Mouse (Mus musculus) embryo, embryonic 9.5 days (tissue): ENCODE data around the gene Apobec1.
"Not testable (repeated sequence)": the region's sequence is repeated elsewhere in the genome, so short reads cannot be mapped to it uniquely, and the experiment has no call there.

Source experiments
- DNase-seq: peaks from one replicate; pipeline ENCODE4 v3.0.0-alpha.2; 2017; ENCODE audit errors: extremely low spot score

Gene Apobec1

DNA sequence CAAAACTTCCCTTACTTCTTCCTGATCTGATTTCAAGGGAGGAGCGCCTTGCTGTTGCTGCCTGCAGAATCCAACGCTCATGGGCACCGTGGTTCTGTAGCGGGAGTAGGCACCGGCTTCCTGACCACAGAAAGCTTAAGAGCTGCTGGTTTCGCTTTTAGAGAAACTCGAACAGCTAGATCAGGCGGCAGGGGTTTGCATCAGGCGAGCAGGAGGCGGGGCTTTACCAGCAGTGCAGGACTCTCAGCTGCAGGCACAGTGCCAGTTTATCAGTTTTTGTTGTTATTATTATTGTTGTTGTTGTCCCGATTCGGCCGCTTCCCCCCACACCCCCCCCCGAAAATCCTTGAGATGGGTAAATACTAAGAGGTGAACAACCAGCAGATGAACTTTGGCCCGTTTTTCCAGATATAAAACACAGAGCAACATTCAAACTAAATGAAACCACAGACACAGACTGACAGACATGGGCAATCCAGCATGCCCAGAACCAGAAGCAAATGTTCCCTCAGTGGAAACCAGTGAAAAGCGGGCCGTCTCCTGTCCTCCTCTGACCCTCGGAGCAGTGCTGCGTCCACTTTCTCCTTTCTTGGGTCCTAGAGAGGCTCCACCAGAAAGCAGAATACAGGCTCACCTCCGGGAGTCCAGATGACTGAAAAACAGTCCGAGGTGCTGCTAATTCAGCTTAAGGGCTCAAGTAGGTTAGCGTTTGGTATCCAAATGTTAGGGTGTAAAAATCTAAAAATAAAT lies at the start of gene Apobec1:
Apobec1 (minus strand) TSS at position 203 of the 750 bp plus-strand sequence.
- DNase-seq = peak; percentile 51

DNA sequence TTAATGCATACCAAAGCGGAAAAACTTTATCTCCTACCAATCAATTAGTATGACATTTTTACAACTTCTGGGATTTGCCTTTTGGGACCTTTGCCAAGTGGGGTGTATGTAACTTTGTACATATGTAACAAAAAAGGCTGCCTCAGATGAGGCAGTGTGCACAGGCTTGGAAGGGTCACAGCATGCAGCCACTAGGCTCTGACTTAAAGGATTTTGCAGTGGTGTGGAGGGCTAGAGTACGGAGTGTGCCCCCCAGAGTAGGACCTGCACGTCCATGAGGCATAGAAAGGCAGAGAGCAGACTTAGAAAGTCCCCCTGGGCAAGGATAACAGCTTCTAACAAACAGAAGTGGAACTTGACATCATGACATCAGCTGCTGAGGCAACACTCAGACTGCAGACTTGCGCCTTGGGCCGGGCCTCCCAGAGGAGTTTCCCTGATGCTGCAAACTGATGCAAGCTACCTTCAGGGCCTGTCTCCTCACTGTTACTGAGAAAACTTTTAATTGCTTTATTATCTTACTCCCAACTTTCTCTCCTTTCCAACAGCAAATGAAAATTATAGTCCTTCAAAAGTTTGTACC lies 48.2 kb upstream of the Apobec1 start:
- no peak for DNase-seq

DNA sequence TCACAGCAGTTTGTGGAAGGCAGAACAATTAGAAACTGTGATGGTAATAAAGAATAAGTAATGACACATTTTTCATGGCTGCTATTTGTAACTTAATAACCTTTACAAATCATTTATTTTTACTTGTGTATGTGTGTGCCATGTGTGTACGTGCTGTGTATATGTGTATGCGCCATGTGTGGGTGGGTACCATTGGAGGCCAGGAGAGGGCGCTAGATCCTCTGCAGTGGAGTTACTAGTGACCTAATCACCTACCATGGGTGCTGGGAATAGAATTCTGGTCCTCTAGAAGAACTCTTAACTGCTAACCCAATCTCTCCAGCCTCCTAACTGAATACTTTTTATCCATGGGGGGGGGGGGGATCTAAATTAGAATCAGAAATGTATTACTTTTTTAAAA lies 47.7 kb upstream of the Apobec1 start:
- no peak for DNase-seq

DNA sequence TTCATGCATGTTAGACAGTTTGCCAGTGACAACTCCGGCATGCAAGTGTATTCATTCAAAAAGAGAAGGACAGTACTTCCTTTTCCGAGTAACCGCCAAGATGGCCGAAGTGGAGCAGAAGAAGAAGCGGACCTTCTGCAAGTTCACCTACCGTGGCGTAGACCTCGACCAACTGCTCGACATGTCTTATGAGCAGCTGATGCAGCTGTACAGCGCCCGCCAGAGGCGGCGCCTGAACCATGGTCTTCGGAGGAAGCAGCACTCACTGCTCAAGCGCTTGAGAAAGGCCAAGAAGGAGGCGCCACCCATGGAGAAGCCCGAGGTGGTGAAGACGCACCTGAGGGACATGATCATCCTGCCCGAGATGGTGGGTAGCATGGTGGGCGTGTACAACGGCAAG lies 42.0 kb upstream of the Apobec1 start:
- not testable (repeated sequence) for DNase-seq

DNA sequence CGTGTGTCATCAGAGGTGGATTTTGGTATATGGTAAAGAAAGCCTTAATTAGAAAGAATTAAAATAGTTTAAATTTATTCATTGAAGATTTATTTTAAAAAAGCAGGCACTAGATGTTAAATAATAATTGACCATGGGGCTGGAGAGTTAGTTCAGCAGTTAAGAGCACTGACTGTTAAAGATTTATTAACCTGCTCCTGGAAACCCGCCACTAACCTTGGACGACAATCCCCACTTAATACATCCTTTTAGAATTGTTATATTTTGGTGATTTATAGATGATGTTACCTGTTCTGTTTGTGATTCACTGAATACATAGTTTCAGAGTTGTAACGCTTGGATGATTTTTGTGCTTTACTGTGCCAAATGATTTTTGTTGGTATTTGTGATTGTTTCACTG lies 35.3 kb upstream of the Apobec1 start:
- DNase-seq = not testable (repeated sequence)

DNA sequence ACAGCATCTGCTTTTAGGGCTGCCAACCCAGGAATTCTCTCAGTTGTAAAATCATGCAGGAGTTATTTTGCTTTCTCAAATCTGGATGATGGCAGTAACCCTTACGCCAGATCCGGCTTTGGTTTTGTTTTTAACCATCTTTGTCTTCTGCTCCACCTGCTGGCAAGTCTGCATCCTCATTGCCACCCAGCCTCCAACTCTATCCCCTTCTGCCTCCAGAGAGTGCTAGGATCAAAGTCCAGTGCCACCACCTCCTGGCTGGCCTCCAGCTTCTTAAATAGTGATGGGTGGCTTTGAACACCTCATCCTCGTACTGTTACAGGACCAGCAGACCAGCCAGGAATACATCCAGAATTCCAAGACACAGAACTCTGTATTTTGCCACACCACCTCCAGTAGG lies 34.4 kb upstream of the Apobec1 start:
- DNase-seq = no peak

DNA sequence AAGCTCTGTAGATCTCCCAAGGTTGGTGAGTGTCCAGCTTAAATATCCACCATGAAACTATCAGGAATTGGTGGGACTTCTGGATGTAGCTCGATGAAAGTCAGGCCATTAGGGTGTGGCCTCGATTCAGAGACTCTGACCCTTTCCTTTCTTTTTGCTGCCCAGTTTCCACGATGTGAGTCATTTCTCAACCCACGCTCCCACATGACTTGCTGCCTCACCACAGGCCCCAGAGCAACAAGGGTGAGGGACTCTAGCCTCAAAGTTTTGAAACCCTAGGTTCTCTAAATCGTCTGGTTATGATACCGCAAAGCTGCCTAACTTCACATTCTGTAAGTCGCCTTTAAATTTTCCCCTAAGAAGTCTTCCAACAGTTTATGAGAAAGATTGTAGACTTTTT lies 33.1 kb upstream of the Apobec1 start:
- no peak for DNase-seq

DNA sequence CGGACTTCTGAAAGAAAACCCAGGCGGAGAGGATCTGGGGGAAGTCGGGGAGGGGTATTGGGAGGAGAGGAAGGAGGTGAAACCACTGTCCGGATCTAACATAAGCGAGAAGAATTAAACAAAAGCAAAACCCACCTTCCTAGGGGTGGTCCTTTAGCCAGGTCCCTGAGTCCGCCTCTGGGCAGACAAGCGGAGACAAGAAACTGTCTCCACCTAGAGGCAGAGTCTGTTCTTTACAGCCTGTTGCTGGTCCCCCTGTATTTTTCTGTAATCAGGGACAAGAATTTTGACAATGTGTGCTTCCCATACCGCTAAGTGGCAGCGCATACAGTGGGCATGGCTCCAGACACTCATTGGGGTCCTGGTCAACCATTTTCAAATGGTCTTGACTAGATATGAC lies 31.2 kb upstream of the Apobec1 start:
- DNase-seq = no peak

DNA sequence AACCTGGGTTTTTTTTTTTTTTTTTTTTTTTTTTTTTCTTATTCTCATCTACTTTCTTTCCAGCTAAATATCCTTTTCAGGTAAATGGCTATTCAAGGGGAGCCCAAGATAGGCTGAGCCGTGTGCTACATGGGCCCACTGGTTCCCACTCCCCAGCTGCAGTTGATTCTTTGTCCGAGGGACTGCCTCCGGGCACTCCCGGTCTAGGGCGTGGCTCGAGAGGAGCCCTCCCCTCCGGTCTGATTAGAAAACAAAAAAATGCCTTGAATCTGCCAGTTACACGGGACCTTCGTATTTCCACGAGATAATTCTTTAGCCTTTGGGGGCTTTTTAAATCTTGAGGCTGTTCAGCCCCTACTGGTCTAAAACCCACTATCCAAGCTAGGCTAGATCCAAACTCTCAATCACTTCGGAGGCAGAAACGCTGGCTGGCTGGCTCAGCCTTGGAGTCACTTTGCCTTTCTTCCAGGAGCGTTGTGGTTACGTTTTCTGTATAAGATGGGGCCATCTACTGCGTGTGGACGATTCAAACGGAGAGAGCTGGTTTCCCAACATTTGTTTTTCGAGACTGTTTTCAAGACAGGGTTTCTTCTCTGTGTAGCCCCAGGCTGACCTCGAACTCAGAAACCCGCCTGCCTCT lies 25.3 kb upstream of the Apobec1 start:
- no peak for DNase-seq

DNA sequence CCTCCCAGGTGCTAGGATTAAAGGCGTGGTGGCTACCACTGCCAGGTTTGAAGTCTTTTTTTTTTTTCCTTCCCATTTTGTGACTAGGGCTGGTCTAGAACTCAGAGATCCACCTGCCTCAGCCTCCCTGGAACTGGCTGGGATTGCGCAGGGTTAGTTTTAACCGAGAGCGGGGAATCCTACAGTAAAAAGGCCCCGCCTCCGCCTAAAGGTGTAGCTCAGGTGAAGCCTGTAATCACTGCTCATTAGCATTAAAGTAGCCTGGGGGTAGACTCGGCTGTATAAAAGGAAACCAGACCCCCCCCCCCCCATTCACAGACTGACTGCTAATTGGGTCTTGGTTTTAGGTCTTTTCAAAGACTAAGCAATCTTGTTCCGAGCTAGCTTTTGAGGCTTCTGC lies 23.9 kb upstream of the Apobec1 start, which contains the start of gene Dppa3:
Dppa3 (plus strand) TSS at position 301 of the 400 bp plus-strand sequence.
- DNase-seq = no peak

DNA sequence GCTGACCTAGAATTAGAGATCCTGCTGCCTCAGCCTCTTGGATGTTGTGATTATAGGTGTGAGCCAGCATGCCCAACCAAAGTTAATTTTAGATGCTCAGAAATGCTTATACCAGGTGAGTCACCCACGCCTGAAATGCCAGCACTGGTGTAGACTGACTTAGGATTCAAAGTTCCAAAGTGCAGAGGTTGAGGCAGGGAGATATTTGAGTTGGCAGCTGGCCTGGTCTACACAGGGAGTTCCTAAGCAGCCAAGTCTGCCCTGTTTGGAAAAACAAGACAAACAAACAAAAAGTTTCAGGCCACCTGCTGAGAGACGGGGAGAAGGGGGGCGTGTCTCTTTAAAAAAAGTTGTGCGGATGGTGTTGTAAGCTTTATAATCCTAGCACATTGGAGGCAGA lies 22.9 kb upstream of the Apobec1 start:
- DNase-seq = no peak

DNA sequence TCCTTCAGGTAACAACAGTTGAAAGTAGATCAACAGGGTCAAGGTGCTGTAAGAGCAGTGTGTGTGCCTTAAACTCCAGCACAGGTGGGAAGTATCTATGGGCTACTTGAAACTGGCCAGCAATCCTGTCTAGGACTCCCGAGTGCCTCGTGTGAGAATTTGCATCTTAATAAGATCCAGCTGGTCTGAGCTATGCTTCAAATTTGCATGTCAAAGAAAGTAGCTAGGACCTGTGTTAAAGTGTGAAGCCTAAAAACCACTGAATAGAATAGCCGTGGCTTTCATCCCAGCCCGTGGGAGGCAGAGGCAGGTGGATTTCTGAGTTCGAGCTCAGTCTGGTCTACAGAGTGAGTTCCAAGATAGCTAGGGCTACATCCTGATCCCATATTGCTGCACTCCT lies 22.2 kb upstream of the Apobec1 start:
- no peak for DNase-seq

DNA sequence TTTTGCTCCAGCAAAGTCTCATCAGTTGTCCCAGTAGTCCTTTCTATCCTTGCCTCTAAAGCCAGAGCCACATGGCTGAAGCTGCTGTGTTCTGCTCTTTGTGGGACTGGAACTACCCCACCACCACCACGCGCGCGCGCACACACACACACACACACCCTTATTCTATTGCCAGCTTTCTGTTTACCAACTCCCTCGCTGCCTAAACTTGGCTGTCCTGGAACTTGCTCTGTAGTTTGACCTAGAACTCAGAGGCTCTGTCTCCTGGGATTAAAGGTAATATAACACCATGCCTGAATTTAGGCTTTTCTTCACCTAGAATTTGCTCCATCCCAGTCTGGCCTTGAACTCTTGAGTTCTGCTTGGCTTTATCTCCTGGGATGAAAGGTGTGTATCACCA lies 18.8 kb upstream of the Apobec1 start:
- no peak for DNase-seq

DNA sequence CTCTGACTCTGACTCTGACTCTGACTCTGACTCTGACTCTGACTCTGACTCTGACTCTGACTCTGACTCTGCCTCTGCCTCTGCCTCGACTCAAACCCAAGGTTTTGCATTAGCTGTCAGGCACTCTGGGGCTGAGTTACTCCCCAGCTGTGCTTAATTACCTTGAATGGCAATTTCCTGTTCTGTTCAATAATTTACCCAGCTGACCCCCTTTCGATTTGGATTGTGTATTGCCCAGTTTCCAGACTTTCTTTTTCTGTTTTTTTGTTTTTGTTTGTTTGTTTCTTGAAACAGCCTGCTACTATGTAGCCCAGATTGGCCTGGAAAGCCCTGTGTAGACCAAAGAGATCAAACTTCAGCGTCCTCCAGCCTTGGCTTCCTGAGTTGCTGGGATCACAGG lies 13.8 kb upstream of the Apobec1 start:
- no peak for DNase-seq

DNA sequence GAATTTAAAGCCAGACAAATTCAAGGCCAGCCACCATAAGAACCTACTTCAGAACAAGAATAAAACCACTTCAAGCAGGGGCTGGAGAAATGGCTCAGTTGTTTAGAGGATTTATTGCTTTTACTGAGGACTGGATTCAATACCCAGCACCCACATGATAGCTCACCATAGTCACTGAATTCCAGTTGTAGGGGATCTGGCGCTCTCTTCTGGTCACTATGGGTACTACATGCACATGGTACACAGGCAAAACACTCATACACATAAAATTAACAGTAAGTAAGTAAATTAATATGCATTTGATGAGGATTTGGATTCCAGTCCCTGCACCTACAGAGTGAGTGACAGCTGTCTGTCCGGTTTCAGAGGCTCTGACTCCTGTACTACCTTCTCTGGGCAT lies 11.8 kb upstream of the Apobec1 start:
- DNase-seq = no peak

DNA sequence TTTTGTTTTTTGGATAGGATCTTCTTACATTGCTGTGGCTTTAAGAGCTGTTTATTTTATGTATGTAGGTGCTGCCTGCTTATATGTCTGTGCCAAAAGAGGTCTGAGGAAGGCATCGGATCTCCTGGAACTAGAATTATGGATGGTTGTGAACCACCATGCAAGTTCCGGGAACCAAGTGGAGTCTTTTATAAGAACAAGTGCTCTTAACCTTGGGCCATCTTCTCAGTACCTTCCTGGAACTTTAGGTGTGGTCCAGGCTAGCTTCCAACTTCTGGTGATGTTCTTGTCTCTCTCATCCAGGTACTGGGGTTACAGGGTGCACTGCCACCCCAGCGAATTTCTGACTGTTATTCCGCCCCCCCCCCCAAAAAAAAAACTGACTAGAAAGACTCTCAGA lies 10.2 kb upstream of the Apobec1 start:
- no peak for DNase-seq

DNA sequence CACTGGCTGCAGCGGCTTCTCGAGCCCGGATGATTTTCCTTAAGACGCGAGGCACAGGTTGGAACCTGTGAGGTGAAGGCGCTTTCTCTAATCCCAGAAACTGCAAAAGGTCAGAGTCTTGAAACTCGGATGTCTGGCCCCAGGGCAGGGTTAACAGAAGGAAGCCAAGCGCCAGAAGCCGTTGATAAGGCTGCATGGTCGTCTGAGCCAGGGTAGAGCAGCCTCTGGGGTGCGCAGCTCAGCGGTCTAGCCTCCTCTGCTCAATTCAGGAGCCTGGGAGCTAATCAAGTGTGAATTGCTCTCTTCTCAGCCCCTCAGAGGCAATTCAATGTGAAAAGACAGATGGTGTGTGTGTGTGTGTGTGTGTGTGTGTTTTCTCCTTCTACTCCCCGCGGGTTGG lies 7.5 kb upstream of the Apobec1 start, which contains the start of gene Gdf3:
Gdf3 (minus strand) TSS at position 317 of the 400 bp plus-strand sequence.
- no peak for DNase-seq

DNA sequence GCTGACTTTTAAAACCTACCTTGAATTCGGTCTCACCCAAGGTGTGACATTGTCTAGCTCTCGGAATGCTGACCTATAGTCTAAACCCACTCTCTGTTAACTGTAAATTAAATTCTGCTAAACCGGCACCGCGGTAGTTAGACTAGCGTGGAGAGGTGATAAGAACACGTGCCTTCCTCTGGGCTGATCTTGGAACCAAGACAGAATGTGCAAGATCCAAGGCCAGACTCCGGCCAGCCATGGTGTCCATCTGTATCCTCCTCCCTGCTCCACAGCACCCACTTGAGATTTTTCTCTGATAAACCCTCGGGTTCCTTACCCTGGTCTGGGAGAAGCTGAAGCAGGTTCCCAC lies 7.1 kb upstream of the Apobec1 start:
- no peak for DNase-seq

DNA sequence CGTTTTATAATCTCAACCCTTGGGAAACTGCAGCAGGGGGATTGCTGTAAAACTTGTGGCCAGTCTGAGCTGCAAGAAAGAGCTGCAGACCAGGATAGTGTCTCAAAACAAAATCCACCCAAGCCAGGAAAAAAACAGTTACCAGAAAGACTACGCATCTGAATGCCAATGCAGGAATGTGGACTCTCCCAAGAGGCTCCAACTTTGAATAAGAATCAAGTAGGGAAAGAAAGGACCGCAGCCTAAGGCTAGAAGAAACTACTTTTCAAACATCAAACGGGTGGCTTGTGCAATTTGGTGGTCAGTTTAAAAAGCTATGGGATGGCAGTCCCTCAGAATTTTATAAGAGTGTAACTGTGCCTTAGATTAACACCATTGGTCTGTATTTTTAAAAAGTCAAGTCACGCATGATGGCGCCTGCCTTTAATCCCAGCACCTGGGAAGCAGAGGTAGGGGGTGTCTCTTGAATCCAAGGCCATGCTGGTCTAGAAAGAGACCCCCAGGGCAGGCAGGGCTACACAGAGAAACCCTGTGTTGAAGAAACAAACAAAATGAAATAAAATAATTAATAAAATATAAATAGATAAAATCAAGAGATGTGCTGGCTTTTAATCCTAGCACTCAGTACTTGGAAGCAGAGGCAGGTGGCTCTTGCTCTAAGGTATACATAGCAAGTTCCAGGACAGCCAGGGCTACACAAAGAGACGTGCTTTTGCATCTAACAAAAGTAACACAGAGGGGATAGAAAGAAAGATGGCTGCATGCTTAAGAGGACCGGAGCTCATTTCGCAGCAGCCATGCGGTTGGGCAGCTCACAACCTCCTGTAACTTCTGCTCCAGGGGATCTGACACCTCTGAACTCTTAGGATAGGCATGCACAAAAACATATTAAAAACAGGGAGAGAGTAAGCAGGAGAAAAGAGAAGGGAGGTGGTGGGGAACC lies 6.5 kb upstream of the Apobec1 start:
- DNase-seq = no peak

DNA sequence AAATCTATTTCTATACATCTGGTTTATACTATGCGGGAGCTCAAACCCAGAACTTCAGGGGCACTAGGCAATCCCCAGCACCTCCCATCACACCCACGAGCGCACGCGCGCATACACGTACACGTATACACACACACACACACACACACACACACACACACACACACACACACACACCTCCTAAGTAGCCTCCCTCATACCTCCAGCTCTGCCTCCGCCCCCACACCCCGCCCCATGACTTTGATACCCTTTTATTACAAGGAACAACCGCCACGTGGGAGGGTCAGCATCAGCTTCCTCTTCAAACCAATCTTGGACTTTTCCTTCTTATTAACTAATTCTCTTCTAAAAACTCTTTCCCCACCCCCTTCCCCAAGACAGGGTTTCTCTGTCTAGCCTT lies 5.5 kb upstream of the Apobec1 start:
- DNase-seq = no peak

DNA sequence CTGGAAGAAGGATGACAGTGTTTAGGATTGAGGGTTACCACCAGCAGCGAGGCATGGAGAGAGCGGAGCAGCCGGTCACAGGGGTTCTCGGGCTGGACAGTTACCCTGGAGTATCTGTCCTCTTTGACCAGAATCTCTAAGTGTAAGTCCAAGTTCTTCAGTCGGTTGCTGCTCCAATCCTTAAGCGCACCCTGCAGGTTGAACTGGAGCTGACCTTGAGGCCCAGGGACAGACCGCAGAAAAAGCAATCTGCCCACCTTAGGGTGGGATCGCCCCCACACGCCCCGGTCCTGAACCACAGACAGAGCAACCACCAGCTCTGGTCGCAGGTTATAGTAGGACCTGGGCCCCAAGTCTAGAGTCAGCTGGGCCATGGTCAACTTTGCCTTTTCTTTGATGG lies 4.4 kb upstream of the Apobec1 start:
- no peak for DNase-seq

DNA sequence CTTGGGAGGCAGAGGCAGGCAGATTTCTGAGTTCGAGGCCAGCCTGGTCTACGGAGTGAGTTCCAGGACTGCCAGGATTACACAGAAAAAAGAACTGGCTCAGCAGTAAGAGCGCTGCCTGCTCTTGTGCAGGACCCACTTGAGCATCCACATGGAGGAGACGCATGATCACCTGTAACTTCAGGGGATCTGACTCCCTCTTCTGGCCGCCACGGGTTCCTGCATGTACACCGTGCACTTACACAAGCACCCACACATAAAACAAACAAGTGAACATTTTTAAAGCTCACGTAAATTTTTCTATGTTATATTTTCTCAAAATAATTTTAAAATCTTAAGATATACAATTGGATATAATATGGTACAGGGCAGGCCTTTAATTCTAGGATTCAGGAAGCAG lies 3.2 kb upstream of the Apobec1 start:
- DNase-seq = no peak
